Mouse (Mus musculus): Measurements from ENCODE around the gene Tyw5. TPM values are rescaled to one million over a fixed set of nuclear protein-coding genes. Genes with fewer than 3 reads are reported as not detected.
A peak's percentile ranks its signal among the peaks of the same experiment; 100 is the strongest.

Gene Tyw5
- polyA plus RNA-seq, 1 experiment from 2014 or later = 25.8 TPM

GRCm38 (mm10) chr1:57429786-57430483, 23.0 kb upstream of the Tyw5 start:
- 15% methylated on average over 12 of the region's 12 CpGs for WGBS
- Histone ChIP-seq H3K4me1 (ENCODE audit: control insufficient read depth, insufficient read depth, low read length) (peaks cover 5% of the 10 kb centered on the region; the same call in 1 of the 2 replicates), H3K9me3 (ENCODE audit: control insufficient read depth, low read depth, low read length) (no peaks in the 10 kb centered on the region), H3K36me3 (ENCODE audit: control insufficient read depth, insufficient read depth, low read length) (no peaks in the 10 kb centered on the region), H3K9ac (replicated peaks; ENCODE audit: low read depth, low read length) (no peak overlapping the region), H3K27ac (ENCODE audit: low read length) (no peak overlapping the region), H3K27me3 (ENCODE audit: control insufficient read depth, insufficient read depth, low read length) (no peaks in the 10 kb centered on the region), H3K4me2 (replicated peaks; ENCODE audit: low read depth, low read length) (peak overlapping the region; percentile 31), H3K4me3 (ENCODE audit: low read depth, low read length) (no peak overlapping the region)
- ATAC-seq (ENCODE audit: insufficient number of reproducible peaks, insufficient read depth, low FRiP score, low read depth) = no peak

GRCm38 (mm10) chr1:57428368-57429308, 21.7 kb upstream of the Tyw5 start:
- peak; percentile 62; the same call in 1 of the 2 replicates for ATAC-seq (ENCODE audit: insufficient number of reproducible peaks, insufficient read depth, low FRiP score, low read depth)
- no peaks in the 10 kb centered on the region for H3K36me3 ChIP-seq (ENCODE audit: control insufficient read depth, insufficient read depth, low read length)
- H3K9ac ChIP-seq (replicated peaks; ENCODE audit: low read depth, low read length) = no peak overlapping the region
- 59% methylated on average over 16 of the region's 16 CpGs for WGBS
- no peak overlapping the region for H3K4me3 ChIP-seq (ENCODE audit: low read depth, low read length)
- no peak overlapping the region for H3K27ac ChIP-seq (ENCODE audit: low read length)
- H3K4me1 ChIP-seq (ENCODE audit: control insufficient read depth, insufficient read depth, low read length) = peaks cover 5% of the 10 kb centered on the region; the same call in 1 of the 2 replicates
- 0 out of 2 replicates have a peak overlapping the region, but pooled peaks have one; percentile 3 for H3K4me2 ChIP-seq (replicated peaks; ENCODE audit: low read depth, low read length)
- no peaks in the 10 kb centered on the region for H3K9me3 ChIP-seq (ENCODE audit: control insufficient read depth, low read depth, low read length)
- no peaks in the 10 kb centered on the region for H3K27me3 ChIP-seq (ENCODE audit: control insufficient read depth, insufficient read depth, low read length)

DNA sequence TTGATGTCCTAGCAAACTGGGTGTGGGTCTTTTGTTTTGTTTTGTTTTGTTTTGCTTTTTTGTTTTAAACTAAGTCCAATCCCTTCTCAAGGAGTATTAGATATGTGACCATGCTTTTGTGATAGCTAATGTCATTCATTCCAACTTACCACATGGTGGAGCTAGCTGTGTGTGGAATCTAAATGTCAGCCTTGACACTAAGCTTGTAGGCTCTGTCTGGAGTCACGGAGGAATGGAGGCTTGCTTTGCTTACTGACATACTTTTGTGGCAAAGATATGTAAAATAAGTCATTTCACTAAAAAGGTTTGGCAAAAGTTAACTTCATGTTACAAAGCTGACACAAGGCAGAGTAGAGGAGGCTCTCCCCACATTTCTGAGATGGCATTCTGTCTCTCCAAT, 16.8 kb upstream of the Tyw5 start:
- Histone ChIP-seq H3K4me3 (ENCODE audit: low read depth, low read length) (no peak overlapping the region), H3K9ac (replicated peaks; ENCODE audit: low read depth, low read length) (no peak overlapping the region), H3K4me1 (ENCODE audit: control insufficient read depth, insufficient read depth, low read length) (no peaks in the 10 kb centered on the region), H3K9me3 (ENCODE audit: control insufficient read depth, low read depth, low read length) (no peaks in the 10 kb centered on the region), H3K36me3 (ENCODE audit: control insufficient read depth, insufficient read depth, low read length) (no peaks in the 10 kb centered on the region), H3K4me2 (replicated peaks; ENCODE audit: low read depth, low read length) (no peak overlapping the region), H3K27ac (ENCODE audit: low read length) (no peak overlapping the region), H3K27me3 (ENCODE audit: control insufficient read depth, insufficient read depth, low read length) (no peaks in the 10 kb centered on the region)
- WGBS = 3% methylated on average over 1 of the region's 1 CpGs
- no peak for ATAC-seq (ENCODE audit: insufficient number of reproducible peaks, insufficient read depth, low FRiP score, low read depth)

GRCm38 (mm10) chr1:57413397-57413796, 6.5 kb upstream of the Tyw5 start:
- H3K36me3 ChIP-seq (ENCODE audit: control insufficient read depth, insufficient read depth, low read length) = peaks cover 37% of the 10 kb centered on the region
- no peaks in the 10 kb centered on the region for H3K9me3 ChIP-seq (ENCODE audit: control insufficient read depth, low read depth, low read length)
- H3K4me2 ChIP-seq (replicated peaks; ENCODE audit: low read depth, low read length) = no peak overlapping the region
- no peak overlapping the region for H3K27ac ChIP-seq (ENCODE audit: low read length)
- WGBS = 92% methylated on average over 2 of the region's 2 CpGs
- no peak overlapping the region for H3K9ac ChIP-seq (replicated peaks; ENCODE audit: low read depth, low read length)
- ATAC-seq (ENCODE audit: insufficient number of reproducible peaks, insufficient read depth, low FRiP score, low read depth) = no peak
- peaks cover 8% of the 10 kb centered on the region for H3K4me1 ChIP-seq (ENCODE audit: control insufficient read depth, insufficient read depth, low read length)
- no peaks in the 10 kb centered on the region for H3K27me3 ChIP-seq (ENCODE audit: control insufficient read depth, insufficient read depth, low read length)
- no peak overlapping the region for H3K4me3 ChIP-seq (ENCODE audit: low read depth, low read length)

GRCm38 (mm10) chr1:57408994-57409393, 2.1 kb upstream of the Tyw5 start:
- peaks cover 17% of the 10 kb centered on the region for H3K4me1 ChIP-seq (ENCODE audit: control insufficient read depth, insufficient read depth, low read length)
- peak overlapping the region; percentile 54; the same call in 1 of the 2 replicates for H3K4me2 ChIP-seq (replicated peaks; ENCODE audit: low read depth, low read length)
- 83% methylated on average over 2 of the region's 2 CpGs for WGBS
- no peaks in the 10 kb centered on the region for H3K9me3 ChIP-seq (ENCODE audit: control insufficient read depth, low read depth, low read length)
- ATAC-seq (ENCODE audit: insufficient number of reproducible peaks, insufficient read depth, low FRiP score, low read depth) = no peak
- 0 out of 2 replicates have a peak overlapping the region, but pooled peaks have one; percentile 3 for H3K4me3 ChIP-seq (ENCODE audit: low read depth, low read length)
- no peak overlapping the region for H3K9ac ChIP-seq (replicated peaks; ENCODE audit: low read depth, low read length)
- no peak overlapping the region for H3K27ac ChIP-seq (ENCODE audit: low read length)
- H3K27me3 ChIP-seq (ENCODE audit: control insufficient read depth, insufficient read depth, low read length) = no peaks in the 10 kb centered on the region
- peaks cover 20% of the 10 kb centered on the region for H3K36me3 ChIP-seq (ENCODE audit: control insufficient read depth, insufficient read depth, low read length)

GRCm38 (mm10) chr1:57402116-57402515, 4.8 kb downstream of the Tyw5 start:
- Histone ChIP-seq H3K27me3 (ENCODE audit: control insufficient read depth, insufficient read depth, low read length) (no peaks in the 10 kb centered on the region), H3K27ac (ENCODE audit: low read length) (no peak overlapping the region)

GRCm38 (mm10) chr1:57400877-57401276, 6.0 kb downstream of the Tyw5 start:
- Histone ChIP-seq H3K9ac (replicated peaks; ENCODE audit: low read depth, low read length) (no peak overlapping the region), H3K9me3 (ENCODE audit: control insufficient read depth, low read depth, low read length) (no peaks in the 10 kb centered on the region), H3K4me3 (ENCODE audit: low read depth, low read length) (no peak overlapping the region), H3K36me3 (ENCODE audit: control insufficient read depth, insufficient read depth, low read length) (peaks cover 9% of the 10 kb centered on the region; the same call in 1 of the 2 replicates), H3K27me3 (ENCODE audit: control insufficient read depth, insufficient read depth, low read length) (no peaks in the 10 kb centered on the region), H3K4me1 (ENCODE audit: control insufficient read depth, insufficient read depth, low read length) (peaks cover 5% of the 10 kb centered on the region; the same call in 1 of the 2 replicates), H3K27ac (ENCODE audit: low read length) (no peak overlapping the region), H3K4me2 (replicated peaks; ENCODE audit: low read depth, low read length) (no peak overlapping the region)
- WGBS = 86% methylated on average over 2 of the region's 2 CpGs
- no peak for ATAC-seq (ENCODE audit: insufficient number of reproducible peaks, insufficient read depth, low FRiP score, low read depth)

More at GRCm38 (mm10) chr1:57402116-57402515, 4.8 kb downstream of the Tyw5 start:
- Histone ChIP-seq H3K36me3 (ENCODE audit: control insufficient read depth, insufficient read depth, low read length) (peaks cover 2% of the 10 kb centered on the region; the same call in 1 of the 2 replicates), H3K9ac (replicated peaks; ENCODE audit: low read depth, low read length) (no peak overlapping the region), H3K9me3 (ENCODE audit: control insufficient read depth, low read depth, low read length) (no peaks in the 10 kb centered on the region), H3K4me3 (ENCODE audit: low read depth, low read length) (no peak overlapping the region), H3K4me2 (replicated peaks; ENCODE audit: low read depth, low read length) (no peak overlapping the region), H3K4me1 (ENCODE audit: control insufficient read depth, insufficient read depth, low read length) (peaks cover 5% of the 10 kb centered on the region; the same call in 1 of the 2 replicates)
- 88% methylated on average over 5 of the region's 5 CpGs for WGBS
- no peak for ATAC-seq (ENCODE audit: insufficient number of reproducible peaks, insufficient read depth, low FRiP score, low read depth)

DNA sequence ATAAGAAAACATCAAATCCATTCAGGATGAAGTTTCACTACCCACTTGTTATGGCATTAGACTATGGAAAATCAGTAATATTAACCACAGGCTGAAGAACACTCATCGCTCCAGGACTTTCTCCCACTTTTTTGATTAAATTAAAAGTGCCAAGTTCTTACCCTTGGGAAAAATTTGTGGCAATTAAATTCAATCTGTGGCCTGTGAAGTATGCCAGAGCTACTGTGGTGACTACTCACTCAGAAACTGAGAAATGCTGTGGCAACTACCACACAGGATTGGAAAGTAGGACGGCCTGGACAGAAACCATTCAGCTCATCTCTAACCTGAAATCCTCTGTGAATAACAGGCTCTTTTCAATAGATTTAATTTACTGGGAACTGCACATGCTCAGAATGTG, 6.6 kb downstream of the Tyw5 start:
- H3K9ac ChIP-seq (replicated peaks; ENCODE audit: low read depth, low read length) = no peak overlapping the region
- WGBS = 98% methylated on average over 2 of the region's 2 CpGs
- peaks cover 12% of the 10 kb centered on the region; the same call in 1 of the 2 replicates for H3K36me3 ChIP-seq (ENCODE audit: control insufficient read depth, insufficient read depth, low read length)
- H3K9me3 ChIP-seq (ENCODE audit: control insufficient read depth, low read depth, low read length) = no peaks in the 10 kb centered on the region
- ATAC-seq (ENCODE audit: insufficient number of reproducible peaks, insufficient read depth, low FRiP score, low read depth) = no peak
- H3K4me3 ChIP-seq (ENCODE audit: low read depth, low read length) = no peak overlapping the region
- H3K27me3 ChIP-seq (ENCODE audit: control insufficient read depth, insufficient read depth, low read length) = no peaks in the 10 kb centered on the region
- H3K27ac ChIP-seq (ENCODE audit: low read length) = no peak overlapping the region
- 0 out of 2 replicates have a peak, but pooled peaks cover under 1% of the 10 kb centered on the region for H3K4me1 ChIP-seq (ENCODE audit: control insufficient read depth, insufficient read depth, low read length)
- no peak overlapping the region for H3K4me2 ChIP-seq (replicated peaks; ENCODE audit: low read depth, low read length)

Data from stomach, embryonic 14.5 days (tissue).